Mouse (Mus musculus): ENCODE data around the gene Gm7029. TPM values are rescaled to one million over a fixed set of nuclear protein-coding genes. Genes with fewer than 3 reads are reported as not detected.
A peak's percentile ranks its signal among the peaks of the same experiment; 100 is the strongest.

Gm7029 gene
- polyA plus RNA-seq, 2 experiments = not detected

DNA sequence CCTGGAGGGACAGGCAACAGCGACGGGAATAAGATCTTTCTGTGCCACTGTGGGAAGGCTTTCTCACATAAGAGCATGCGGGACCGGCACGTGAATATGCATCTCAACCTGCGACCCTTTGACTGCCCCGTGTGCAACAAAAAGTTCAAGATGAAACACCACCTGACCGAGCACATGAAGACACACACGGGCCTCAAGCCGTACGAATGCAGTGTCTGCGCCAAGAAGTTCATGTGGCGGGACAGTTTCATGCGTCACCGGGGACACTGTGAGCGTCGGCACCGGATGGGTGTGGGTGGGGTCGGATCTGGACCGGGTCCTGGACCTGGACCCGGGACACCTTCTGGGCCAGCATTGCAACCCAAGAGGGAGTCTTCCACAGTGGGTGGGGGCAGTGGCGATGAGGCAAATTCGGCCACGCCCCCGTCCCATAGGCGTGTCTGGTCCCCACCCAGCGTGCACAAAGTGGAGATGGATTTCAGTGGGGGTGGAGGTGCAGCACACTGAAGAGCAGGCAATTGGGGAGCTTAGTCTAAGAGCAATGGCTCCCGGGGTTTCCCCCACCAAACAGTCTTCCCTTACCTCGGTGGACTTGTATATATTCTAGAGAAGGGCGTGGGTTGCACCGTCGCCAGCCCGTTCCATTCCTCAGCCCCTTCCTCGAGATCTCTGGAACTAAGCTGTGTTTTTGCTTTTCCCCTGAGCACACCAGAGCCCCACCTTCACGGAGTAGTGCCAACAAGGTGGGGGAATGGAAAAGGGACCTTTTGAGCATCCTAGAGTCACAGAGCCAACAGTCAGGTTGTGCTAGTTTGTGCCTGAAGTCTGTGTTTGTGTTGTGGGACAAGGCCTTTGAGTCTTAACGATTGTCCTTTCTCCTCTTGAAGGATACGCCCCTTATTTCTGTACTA lies 44.9 kb downstream of the Gm7029 start:
- Histone ChIP-seq H3K9me3 (ENCODE audit: control insufficient read depth, low read length) (peaks cover 5% of the 10 kb centered on the region), H3K27me3 (ENCODE audit: control insufficient read depth, insufficient read depth, low read length) (no peaks in the 10 kb centered on the region), H3K4me2 (ENCODE audit: low read depth) (peak overlapping the region; percentile 88), H3K27ac (peak overlapping the region; percentile 78), H3K36me3 (replicated peaks; ENCODE audit: control insufficient read depth, insufficient read depth, low read depth) (peaks cover 14% of the 10 kb centered on the region), H3K4me3 (ENCODE audit: insufficient read depth in 1 of 2, low read depth in 2 of 2, low read length in 2 of 2) (peak overlapping the region; percentile 77 to 92), H3K9ac (replicated peaks) (peak overlapping the region; percentile 84), H3K4me1 (replicated peaks; ENCODE audit: control insufficient read depth in 2 of 2, insufficient read depth in 2 of 2, low read length in 1 of 2) (peaks cover 10 to 18% of the 10 kb centered on the region in 2 experiments)
- WGBS (ENCODE audit: insufficient replicate concordance) = 50% methylated on average over 37 of the region's 37 CpGs
- TF ChIP-seq CTCF (IDR thresholded peaks at IDR 0.05; ENCODE audit: low read depth) (no peak), EP300 (IDR thresholded peaks at IDR 0.05; ENCODE audit: low read depth) (no peak)
- ATAC-seq (ENCODE audit: insufficient read depth) = peak; percentile 2; the same call in 1 of the 2 replicates
- DNase-seq (ENCODE audit: low read depth in 3 of 3, low spot score in 3 of 3) = no peak

DNA sequence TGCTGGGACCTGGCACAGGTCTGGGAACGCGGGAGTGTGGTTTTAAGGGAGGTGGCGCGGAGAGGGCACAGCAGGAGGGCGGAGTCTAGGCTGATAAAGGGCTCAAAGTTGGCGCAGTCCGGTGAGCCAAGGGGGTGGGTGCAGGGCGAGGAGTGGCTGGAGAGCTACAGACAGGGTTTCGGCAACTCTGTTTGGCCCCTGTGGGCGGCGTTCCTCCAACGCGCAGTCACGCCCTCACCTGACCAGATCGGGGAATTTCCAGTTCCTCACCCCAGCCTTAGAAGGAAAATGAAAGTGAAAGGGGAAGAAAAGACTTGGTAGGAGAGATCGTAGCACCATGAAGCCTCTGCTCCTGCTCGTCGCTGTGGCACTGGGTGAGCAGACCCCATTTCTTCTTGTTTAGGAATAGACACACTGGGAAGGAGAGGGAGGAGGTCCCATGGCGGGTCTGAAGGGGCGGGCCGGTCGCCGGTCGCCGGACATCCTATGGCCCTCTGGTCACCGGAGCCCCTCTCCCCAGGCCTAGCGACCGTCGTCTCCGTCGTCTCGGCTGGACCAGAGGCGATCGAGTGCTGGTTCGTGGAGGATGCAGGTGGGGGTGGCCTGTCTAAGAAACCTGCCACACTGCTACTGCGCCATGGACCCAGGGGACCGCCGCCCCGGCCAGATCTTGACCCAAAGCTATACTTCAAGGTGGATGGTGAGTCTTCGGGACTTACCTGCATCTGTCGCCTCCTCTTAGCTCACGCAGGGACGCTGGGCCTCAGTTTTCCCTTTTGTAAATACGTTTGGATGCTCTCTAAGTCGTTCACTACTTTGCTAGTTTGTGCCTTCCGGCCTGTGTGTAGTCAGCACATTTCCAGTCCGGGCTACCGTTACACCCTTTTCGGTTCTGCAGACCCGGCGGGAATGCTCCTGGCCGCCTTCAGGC lies 46.0 kb downstream of the Gm7029 start:
- Histone ChIP-seq H3K36me3 (replicated peaks; ENCODE audit: control insufficient read depth, insufficient read depth, low read depth) (peaks cover 8% of the 10 kb centered on the region), H3K9me3 (ENCODE audit: control insufficient read depth, low read length) (peaks cover 5% of the 10 kb centered on the region), H3K9ac (replicated peaks) (peak overlapping the region; percentile 84), H3K27ac (peak overlapping the region; percentile 78), H3K27me3 (ENCODE audit: control insufficient read depth, insufficient read depth, low read length) (no peaks in the 10 kb centered on the region), H3K4me2 (ENCODE audit: low read depth) (peak overlapping the region; percentile 88), H3K4me3 (ENCODE audit: insufficient read depth in 1 of 2, low read depth in 2 of 2, low read length in 2 of 2) (peak overlapping the region; percentile 77 to 92), H3K4me1 (replicated peaks; ENCODE audit: control insufficient read depth in 2 of 2, insufficient read depth in 2 of 2, low read length in 1 of 2) (peaks cover 10 to 21% of the 10 kb centered on the region in 2 experiments)
- WGBS (ENCODE audit: insufficient replicate concordance) = under 1% methylated on average over 52 of the region's 52 CpGs
- TF ChIP-seq EP300 (IDR thresholded peaks at IDR 0.05; ENCODE audit: low read depth) (no peak), CTCF (IDR thresholded peaks at IDR 0.05; ENCODE audit: low read depth) (peak; percentile 62)
- peak; percentile 77 to 89 (median 78) for DNase-seq (ENCODE audit: low read depth in 3 of 3, low spot score in 3 of 3)
- ATAC-seq (ENCODE audit: insufficient read depth) = peak; percentile 59

DNA sequence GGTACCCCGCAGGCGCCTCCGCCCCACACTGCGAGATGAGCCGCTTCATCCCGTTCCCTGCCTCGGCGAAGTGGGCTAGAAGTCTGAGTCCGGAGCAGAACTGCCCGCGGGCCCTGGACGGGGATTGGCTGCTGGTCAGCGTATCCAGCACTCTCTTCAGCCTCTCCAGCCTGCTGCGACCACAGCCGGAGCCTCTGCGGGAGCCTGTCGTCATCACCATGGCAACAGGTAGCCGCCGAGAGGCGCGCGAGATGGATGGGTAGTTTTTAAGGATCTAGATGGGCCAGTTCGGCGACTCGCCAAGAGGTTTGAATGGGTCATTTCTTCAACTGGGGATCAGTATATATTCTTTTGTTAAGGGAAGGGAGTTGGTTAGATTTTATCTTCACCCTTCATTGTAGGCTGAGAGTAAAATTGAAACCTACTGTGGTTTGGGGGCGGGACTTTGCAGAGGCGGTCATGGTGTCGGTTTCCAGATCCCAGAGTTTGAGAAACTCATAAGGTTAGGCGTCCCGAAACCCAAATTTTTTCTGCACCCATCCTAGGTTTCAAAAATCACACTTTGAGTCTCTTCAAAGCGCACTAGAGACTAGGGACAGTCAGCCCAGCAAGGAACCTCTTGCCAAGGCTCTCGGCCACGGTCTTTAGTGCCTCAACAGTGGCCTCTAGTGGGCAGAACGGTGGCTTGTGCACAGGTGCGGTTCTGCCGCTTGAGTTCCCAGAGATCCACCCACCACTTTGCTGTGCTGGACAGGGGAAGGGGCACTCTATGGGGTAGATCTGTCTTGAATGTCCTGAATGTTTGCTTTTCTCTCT lies 46.9 kb downstream of the Gm7029 start:
- H3K4me3 ChIP-seq (ENCODE audit: insufficient read depth in 1 of 2, low read depth in 2 of 2, low read length in 2 of 2) = peak overlapping the region; percentile 77 to 92
- ATAC-seq (ENCODE audit: insufficient read depth) = peak; percentile 26; the same call in 1 of the 2 replicates
- H3K27ac ChIP-seq = peak overlapping the region; percentile 78
- H3K4me2 ChIP-seq (ENCODE audit: low read depth) = peak overlapping the region; percentile 88
- H3K9ac ChIP-seq (replicated peaks) = peak overlapping the region; percentile 84
- WGBS (ENCODE audit: insufficient replicate concordance) = under 1% methylated on average over 36 of the region's 36 CpGs
- peaks cover 7 to 16% of the 10 kb centered on the region in 2 experiments for H3K4me1 ChIP-seq (replicated peaks; ENCODE audit: control insufficient read depth in 2 of 2, insufficient read depth in 2 of 2, low read length in 1 of 2)
- peak; percentile 70 to 81 (median 73) for DNase-seq (ENCODE audit: low read depth in 3 of 3, low spot score in 3 of 3)
- peaks cover 5% of the 10 kb centered on the region for H3K9me3 ChIP-seq (ENCODE audit: control insufficient read depth, low read length)
- no peaks in the 10 kb centered on the region for H3K27me3 ChIP-seq (ENCODE audit: control insufficient read depth, insufficient read depth, low read length)
- TF ChIP-seq CTCF (IDR thresholded peaks at IDR 0.05; ENCODE audit: low read depth) (peak; percentile 99), EP300 (IDR thresholded peaks at IDR 0.05; ENCODE audit: low read depth) (no peak)
- peaks cover 8% of the 10 kb centered on the region for H3K36me3 ChIP-seq (replicated peaks; ENCODE audit: control insufficient read depth, insufficient read depth, low read depth)

DNA sequence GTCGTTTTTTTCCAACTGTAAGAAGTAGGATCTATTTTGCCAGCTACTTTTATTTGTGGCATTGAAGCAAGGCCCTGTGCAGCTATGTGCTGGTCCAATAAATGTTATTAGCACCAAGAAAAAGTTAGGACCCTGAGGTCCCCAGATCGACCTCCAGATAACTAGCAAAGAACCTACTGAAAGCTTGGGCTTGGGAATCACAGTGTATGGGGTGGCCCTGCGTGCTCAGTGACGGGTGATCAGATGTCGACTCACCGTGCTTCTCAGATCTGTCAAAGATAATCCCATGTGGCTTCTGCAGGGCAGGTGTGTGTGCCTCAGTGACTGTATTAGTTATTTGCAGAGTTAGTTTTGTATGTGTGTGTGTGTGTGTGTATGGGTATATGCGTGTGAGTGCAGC lies 47.7 kb downstream of the Gm7029 start:
- Histone ChIP-seq H3K4me2 (ENCODE audit: low read depth) (peak overlapping the region; percentile 88), H3K36me3 (replicated peaks; ENCODE audit: control insufficient read depth, insufficient read depth, low read depth) (peaks cover 8% of the 10 kb centered on the region)

More for the DNA sequence above, 47.7 kb downstream of the Gm7029 start:
- WGBS (ENCODE audit: insufficient replicate concordance) = 67% methylated on average over 7 of the region's 7 CpGs
- Histone ChIP-seq H3K27me3 (ENCODE audit: control insufficient read depth, insufficient read depth, low read length) (no peaks in the 10 kb centered on the region), H3K9me3 (ENCODE audit: control insufficient read depth, low read length) (peaks cover 5% of the 10 kb centered on the region), H3K27ac (no peak overlapping the region), H3K4me3 (ENCODE audit: insufficient read depth in 1 of 2, low read depth in 2 of 2, low read length in 2 of 2) (no peak overlapping the region; a peak in 1 of 4 replicates), H3K4me1 (replicated peaks; ENCODE audit: control insufficient read depth in 2 of 2, insufficient read depth in 2 of 2, low read length in 1 of 2) (peaks cover 7 to 16% of the 10 kb centered on the region in 2 experiments), H3K9ac (replicated peaks) (no peak overlapping the region)
- DNase-seq (ENCODE audit: low read depth in 3 of 3, low spot score in 3 of 3) = no peak
- no peak for TF ChIP-seq CTCF (IDR thresholded peaks at IDR 0.05; ENCODE audit: low read depth)
- no peak for TF ChIP-seq EP300 (IDR thresholded peaks at IDR 0.05; ENCODE audit: low read depth)
- ATAC-seq (ENCODE audit: insufficient read depth) = no peak

Small RNAs within 50 kb of the gene (microRNA-seq; reads per million reads assigned to microRNA genes)
- not detected for gene Gm27740

Other genes with a start within 250 kb of the Gm7029 start
- 22.7 and 28.9 TPM in 2 replicates for gene Zfp414, start 244.7 kb upstream of the Gm7029 start, polyA plus RNA-seq (2012; rRNA removed)
- 24.6 and 26.5 TPM in 2 replicates for gene Zfp414, start 244.7 kb upstream of the Gm7029 start, polyA plus RNA-seq (2014; fragmentation: Nextera tagmentation; extraction: Ambion mirVana)
- 1.1 and 1.6 TPM in 2 replicates for gene Pram1, start 235.8 kb upstream of the Gm7029 start, polyA plus RNA-seq (2012; rRNA removed)
- 1.6 and 2.8 TPM in 2 replicates for gene Pram1, start 235.8 kb upstream of the Gm7029 start, polyA plus RNA-seq (2014; fragmentation: Nextera tagmentation; extraction: Ambion mirVana)
- gene Hnrnpm, start 187.0 kb upstream of the Gm7029 start, polyA plus RNA-seq (2012; rRNA removed) = 101 and 136 TPM in 2 replicates
- gene Hnrnpm, start 187.0 kb upstream of the Gm7029 start, polyA plus RNA-seq (2014; fragmentation: Nextera tagmentation; extraction: Ambion mirVana) = 143 and 164 TPM in 2 replicates
- gene March2, start 155.2 kb upstream of the Gm7029 start, polyA plus RNA-seq (2012; rRNA removed) = 162 and 167 TPM in 2 replicates
- gene March2, start 155.2 kb upstream of the Gm7029 start, polyA plus RNA-seq (2014; fragmentation: Nextera tagmentation; extraction: Ambion mirVana) = 235 and 236 TPM in 2 replicates
- gene Rab11b, start 113.3 kb upstream of the Gm7029 start, polyA plus RNA-seq (2012; rRNA removed) = 91.1 and 101 TPM in 2 replicates
- 62.6 and 74.3 TPM in 2 replicates for gene Rab11b, start 113.3 kb upstream of the Gm7029 start, polyA plus RNA-seq (2014; fragmentation: Nextera tagmentation; extraction: Ambion mirVana)
- gene Angptl4, start 92.0 kb upstream of the Gm7029 start, polyA plus RNA-seq (2012; rRNA removed) = 6.1 and 6.3 TPM in 2 replicates
- 12.8 and 15.2 TPM in 2 replicates for gene Angptl4, start 92.0 kb upstream of the Gm7029 start, polyA plus RNA-seq (2014; fragmentation: Nextera tagmentation; extraction: Ambion mirVana)
- 7.1 and 7.6 TPM in 2 replicates for gene Kank3, start 63.3 kb upstream of the Gm7029 start, polyA plus RNA-seq (2012; rRNA removed)
- gene Kank3, start 63.3 kb upstream of the Gm7029 start, polyA plus RNA-seq (2014; fragmentation: Nextera tagmentation; extraction: Ambion mirVana) = 7.3 and 7.7 TPM in 2 replicates
- 593 and 901 TPM in 2 replicates for gene Rps28, start 49.3 kb upstream of the Gm7029 start, polyA plus RNA-seq (2012; rRNA removed)
- 693 and 702 TPM in 2 replicates for gene Rps28, start 49.3 kb upstream of the Gm7029 start, polyA plus RNA-seq (2014; fragmentation: Nextera tagmentation; extraction: Ambion mirVana)
- gene Ndufa7, start 49.3 kb upstream of the Gm7029 start, polyA plus RNA-seq (2012; rRNA removed) = 146 and 149 TPM in 2 replicates
- gene Ndufa7, start 49.3 kb upstream of the Gm7029 start, polyA plus RNA-seq (2014; fragmentation: Nextera tagmentation; extraction: Ambion mirVana) = 271 and 282 TPM in 2 replicates
- 5.2 and 6.7 TPM in 2 replicates for gene Cd320, start 30.7 kb upstream of the Gm7029 start, polyA plus RNA-seq (2012; rRNA removed)
- 16.1 and 16.9 TPM in 2 replicates for gene Cd320, start 30.7 kb upstream of the Gm7029 start, polyA plus RNA-seq (2014; fragmentation: Nextera tagmentation; extraction: Ambion mirVana)
- gene Kifc1, start 16.8 kb downstream of the Gm7029 start, polyA plus RNA-seq (2012; rRNA removed) = 37.2 and 40.8 TPM in 2 replicates
- gene Kifc1, start 16.8 kb downstream of the Gm7029 start, polyA plus RNA-seq (2014; fragmentation: Nextera tagmentation; extraction: Ambion mirVana) = 7.2 and 7.9 TPM in 2 replicates
- gene Platr17, start 31.3 kb downstream of the Gm7029 start, polyA plus RNA-seq (2012; rRNA removed) = 0.36 and 0.44 TPM in 2 replicates
- gene Platr17, start 31.3 kb downstream of the Gm7029 start, polyA plus RNA-seq (2014; fragmentation: Nextera tagmentation; extraction: Ambion mirVana) = 0.20 and 0.29 TPM in 2 replicates
- 11.1 and 14.7 TPM in 2 replicates for gene Daxx, start 35.6 kb downstream of the Gm7029 start, polyA plus RNA-seq (2012; rRNA removed)
- 14.8 and 15.3 TPM in 2 replicates for gene Daxx, start 35.6 kb downstream of the Gm7029 start, polyA plus RNA-seq (2014; fragmentation: Nextera tagmentation; extraction: Ambion mirVana)
- gene Tapbp, start 42.1 kb downstream of the Gm7029 start, polyA plus RNA-seq (2012; rRNA removed) = 10.4 and 10.6 TPM in 2 replicates
- gene Tapbp, start 42.1 kb downstream of the Gm7029 start, polyA plus RNA-seq (2014; fragmentation: Nextera tagmentation; extraction: Ambion mirVana) = 24.0 and 28.7 TPM in 2 replicates
- 10.6 and 12.1 TPM in 2 replicates for gene Zbtb22, start 42.1 kb downstream of the Gm7029 start, polyA plus RNA-seq (2012; rRNA removed)
- gene Zbtb22, start 42.1 kb downstream of the Gm7029 start, polyA plus RNA-seq (2014; fragmentation: Nextera tagmentation; extraction: Ambion mirVana) = 4.7 and 4.8 TPM in 2 replicates
- 17.0 and 19.6 TPM in 2 replicates for gene Rgl2, start 55.7 kb downstream of the Gm7029 start, polyA plus RNA-seq (2012; rRNA removed)
- gene Rgl2, start 55.7 kb downstream of the Gm7029 start, polyA plus RNA-seq (2014; fragmentation: Nextera tagmentation; extraction: Ambion mirVana) = 4.9 and 5.9 TPM in 2 replicates
- 36.8 and 62.4 TPM in 2 replicates for gene Pfdn6, start 66.5 kb downstream of the Gm7029 start, polyA plus RNA-seq (2012; rRNA removed)
- gene Pfdn6, start 66.5 kb downstream of the Gm7029 start, polyA plus RNA-seq (2014; fragmentation: Nextera tagmentation; extraction: Ambion mirVana) = 103 TPM in 2 replicates
- gene Wdr46, start 66.8 kb downstream of the Gm7029 start, polyA plus RNA-seq (2012; rRNA removed) = 17.3 and 18.9 TPM in 2 replicates
- 8.0 and 11.6 TPM in 2 replicates for gene Wdr46, start 66.8 kb downstream of the Gm7029 start, polyA plus RNA-seq (2014; fragmentation: Nextera tagmentation; extraction: Ambion mirVana)
- 1.1 and 1.3 TPM in 2 replicates for gene B3galt4, start 77.7 kb downstream of the Gm7029 start, polyA plus RNA-seq (2012; rRNA removed)
- gene B3galt4, start 77.7 kb downstream of the Gm7029 start, polyA plus RNA-seq (2014; fragmentation: Nextera tagmentation; extraction: Ambion mirVana) = 1.1 and 1.8 TPM in 2 replicates
- 17.4 and 18.7 TPM in 2 replicates for gene Vps52, start 82.0 kb downstream of the Gm7029 start, polyA plus RNA-seq (2012; rRNA removed)
- gene Vps52, start 82.0 kb downstream of the Gm7029 start, polyA plus RNA-seq (2014; fragmentation: Nextera tagmentation; extraction: Ambion mirVana) = 15.2 and 18.4 TPM in 2 replicates
- gene Rps18, start 82.2 kb downstream of the Gm7029 start, polyA plus RNA-seq (2012; rRNA removed) = 829 and 1,098 TPM in 2 replicates
- gene Rps18, start 82.2 kb downstream of the Gm7029 start, polyA plus RNA-seq (2014; fragmentation: Nextera tagmentation; extraction: Ambion mirVana) = 1,411 and 1,430 TPM in 2 replicates
- 124 and 137 TPM in 2 replicates for gene H2-K1, start 126.5 kb downstream of the Gm7029 start, polyA plus RNA-seq (2012; rRNA removed)
- gene H2-K1, start 126.5 kb downstream of the Gm7029 start, polyA plus RNA-seq (2014; fragmentation: Nextera tagmentation; extraction: Ambion mirVana) = 107 and 108 TPM in 2 replicates
- gene Ring1, start 150.8 kb downstream of the Gm7029 start, polyA plus RNA-seq (2012; rRNA removed) = 7.6 and 9.7 TPM in 2 replicates
- gene Ring1, start 150.8 kb downstream of the Gm7029 start, polyA plus RNA-seq (2014; fragmentation: Nextera tagmentation; extraction: Ambion mirVana) = 1.2 and 1.7 TPM in 2 replicates
- gene H2-Ke6, start 154.2 kb downstream of the Gm7029 start, polyA plus RNA-seq (2012; rRNA removed) = 30.6 and 32.8 TPM in 2 replicates
- 22.3 and 24.9 TPM in 2 replicates for gene H2-Ke6, start 154.2 kb downstream of the Gm7029 start, polyA plus RNA-seq (2014; fragmentation: Nextera tagmentation; extraction: Ambion mirVana)
- 27.0 and 28.1 TPM in 2 replicates for gene Slc39a7, start 157.8 kb downstream of the Gm7029 start, polyA plus RNA-seq (2012; rRNA removed)
- gene Slc39a7, start 157.8 kb downstream of the Gm7029 start, polyA plus RNA-seq (2014; fragmentation: Nextera tagmentation; extraction: Ambion mirVana) = 25.1 and 26.5 TPM in 2 replicates
- gene Rxrb, start 158.0 kb downstream of the Gm7029 start, polyA plus RNA-seq (2012; rRNA removed) = 15.2 and 16.5 TPM in 2 replicates
- 6.0 and 7.2 TPM in 2 replicates for gene Rxrb, start 158.0 kb downstream of the Gm7029 start, polyA plus RNA-seq (2014; fragmentation: Nextera tagmentation; extraction: Ambion mirVana)
- 0.22 and 0.55 TPM in 2 replicates for gene Col11a2, start 165.6 kb downstream of the Gm7029 start, polyA plus RNA-seq (2012; rRNA removed)
- gene Col11a2, start 165.6 kb downstream of the Gm7029 start, polyA plus RNA-seq (2014; fragmentation: Nextera tagmentation; extraction: Ambion mirVana) = 0.06 and 0.20 TPM in 2 replicates
- 0.45 and 0.51 TPM in 2 replicates for gene H2-Oa, start 218.5 kb downstream of the Gm7029 start, polyA plus RNA-seq (2012; rRNA removed)
- gene H2-Oa, start 218.5 kb downstream of the Gm7029 start, polyA plus RNA-seq (2014; fragmentation: Nextera tagmentation; extraction: Ambion mirVana) = 0.29 and 0.51 TPM in 2 replicates
- 2.5 and 3.1 TPM in 2 replicates for gene H2-DMa, start 245.7 kb downstream of the Gm7029 start, polyA plus RNA-seq (2012; rRNA removed)
- 4.4 and 5.5 TPM in 2 replicates for gene H2-DMa, start 245.7 kb downstream of the Gm7029 start, polyA plus RNA-seq (2014; fragmentation: Nextera tagmentation; extraction: Ambion mirVana)
- 46.8 and 48.7 TPM in 2 replicates for gene Brd2, start 248.8 kb downstream of the Gm7029 start, polyA plus RNA-seq (2012; rRNA removed)
- 28.8 and 37.5 TPM in 2 replicates for gene Brd2, start 248.8 kb downstream of the Gm7029 start, polyA plus RNA-seq (2014; fragmentation: Nextera tagmentation; extraction: Ambion mirVana)

Measured in liver, embryonic 14.5 days (tissue).